Mouse (Mus musculus): ENCODE measurements around the gene Cmas. TPM values are rescaled to one million over a fixed set of nuclear protein-coding genes. Genes with fewer than 3 reads are reported as not detected.
A peak's percentile ranks its signal among the peaks of the same experiment; 100 is the strongest.

Gene Cmas
- total RNA-seq, 4 experiments from 2014 or later: 97.9 to 106 (median 101) TPM

DNA sequence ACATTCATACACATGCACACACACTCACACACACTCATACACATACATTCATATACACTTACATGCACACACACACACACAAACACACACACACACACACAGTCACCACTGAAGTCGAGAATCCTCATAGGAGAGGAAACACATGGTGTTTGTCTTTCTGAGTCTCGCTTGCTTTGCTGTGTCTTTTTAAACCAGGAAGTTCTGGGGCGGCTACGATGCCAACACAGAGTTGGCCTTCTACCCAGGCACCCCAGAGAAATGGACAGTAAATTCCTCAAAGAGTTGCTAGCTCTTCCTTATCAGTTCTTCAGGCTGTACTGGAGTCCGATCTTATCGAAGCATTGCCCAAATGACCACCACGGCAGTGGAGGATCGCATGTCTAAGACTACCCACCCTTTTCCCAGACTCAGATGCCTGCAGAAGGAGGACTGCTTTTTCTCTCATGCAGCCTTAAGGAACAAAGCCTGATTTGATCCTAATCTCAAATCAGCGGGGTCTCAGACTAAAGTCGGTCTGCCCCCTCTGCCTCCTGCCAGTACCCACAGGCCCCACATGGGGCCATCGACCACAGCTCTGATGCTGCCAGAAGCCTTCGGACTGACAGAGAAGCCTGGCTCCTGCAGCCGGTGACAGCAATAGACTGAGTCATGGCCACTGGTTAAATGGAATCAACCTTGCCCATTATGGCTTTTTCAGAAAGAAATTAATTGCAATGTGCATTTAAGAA is 35.9 kb downstream of the Cmas start:
- no peak for DNase-seq (ENCODE audit: low spot score in 2 of 2)

DNA sequence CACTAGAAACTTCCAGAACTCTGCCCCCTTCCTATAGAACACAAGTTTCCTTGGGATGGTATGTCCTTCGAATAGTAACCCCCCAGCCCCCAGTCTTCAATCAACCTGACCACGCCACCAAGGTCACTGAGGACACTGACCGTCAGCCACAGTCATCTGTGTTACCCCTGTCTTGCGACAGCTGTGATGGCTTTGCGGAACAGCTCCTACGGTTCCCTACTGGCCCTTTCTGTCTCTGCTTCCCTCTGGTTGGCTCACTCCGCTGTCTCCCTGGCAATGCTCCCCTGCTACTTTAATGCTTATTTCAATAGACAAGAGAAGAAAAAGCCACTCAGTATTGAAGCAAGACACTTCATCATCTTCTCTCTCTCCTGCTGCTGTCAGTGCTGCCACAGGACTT is 37.0 kb downstream of the Cmas start:
- no peak for DNase-seq (ENCODE audit: low spot score in 2 of 2)

DNA sequence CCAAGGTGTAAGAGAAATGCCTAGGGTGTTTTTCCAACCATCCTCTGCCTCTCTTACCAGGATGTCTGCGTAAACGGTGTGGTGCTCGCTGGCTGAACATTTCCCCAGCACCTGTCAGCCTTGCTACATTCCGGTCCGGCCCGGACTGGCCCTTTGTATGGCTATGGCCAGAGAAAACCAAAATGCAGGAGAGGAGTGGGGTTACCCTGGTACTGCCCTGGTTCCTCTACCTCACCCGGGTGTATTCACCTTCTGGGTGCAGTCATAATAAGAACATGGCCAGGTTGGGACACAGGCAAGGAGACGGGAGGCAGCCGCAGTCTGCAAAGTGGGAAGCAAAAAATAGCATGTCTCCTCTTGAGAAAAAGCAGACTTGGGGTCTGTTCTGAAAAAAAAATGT is 38.6 kb downstream of the Cmas start:
- DNase-seq (ENCODE audit: low spot score in 2 of 2): no peak

DNA sequence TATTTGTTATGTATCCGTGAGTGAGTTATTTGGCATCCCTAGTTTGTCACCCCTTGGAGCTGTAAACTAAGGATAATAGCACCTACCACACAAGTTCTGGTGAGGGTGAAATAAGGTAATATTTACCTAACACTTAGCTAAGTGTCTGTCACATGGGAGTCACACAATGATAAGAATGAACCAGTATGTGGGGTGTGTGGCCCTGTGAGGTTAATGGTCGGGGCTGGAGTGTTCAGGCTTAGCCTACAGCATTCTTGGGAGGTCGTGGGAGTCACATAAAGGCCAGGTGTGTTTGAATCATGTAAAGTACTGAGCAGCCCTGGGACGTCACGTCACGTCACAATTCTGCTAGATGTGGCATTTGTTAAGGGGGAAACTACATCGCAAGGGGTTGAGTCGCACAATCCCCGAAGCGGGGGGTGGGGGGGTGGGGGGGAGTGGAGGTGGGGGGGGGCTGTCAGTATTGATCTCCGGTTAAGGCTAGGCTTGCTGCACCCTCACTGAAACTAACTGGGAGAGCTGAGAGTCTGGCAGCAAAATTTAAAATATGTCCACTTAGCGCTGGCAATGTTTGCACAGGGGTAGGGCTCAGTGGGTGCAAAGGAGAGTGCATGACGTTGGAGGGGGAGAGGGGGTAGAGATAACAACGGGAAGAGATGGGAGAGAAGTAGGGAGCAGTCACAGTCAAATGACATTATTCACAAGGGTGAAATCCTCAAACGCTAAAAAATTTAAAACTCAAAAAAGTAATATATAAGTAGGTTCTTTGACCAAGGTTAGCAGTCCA is 39.4 kb downstream of the Cmas start:
- DNase-seq (ENCODE audit: low spot score in 2 of 2): no peak

DNA sequence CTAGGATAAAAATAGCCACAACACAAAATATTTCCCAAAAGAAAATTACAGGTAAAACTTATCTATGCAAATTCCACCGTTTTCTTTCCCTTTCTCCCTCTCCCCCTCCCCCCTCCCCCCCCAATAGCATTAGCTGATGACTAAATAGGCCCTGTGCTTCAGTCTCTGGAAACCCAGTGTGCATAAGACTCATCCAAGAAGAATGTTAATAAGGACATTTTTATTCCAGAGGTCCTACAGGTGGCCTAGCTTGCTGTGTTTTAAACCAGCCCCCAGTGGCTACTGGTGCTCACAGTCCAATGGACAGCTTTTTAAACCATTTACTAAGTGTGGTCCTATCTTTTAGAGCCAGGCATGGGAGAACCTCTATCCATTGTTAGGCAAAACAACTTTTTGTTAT is 41.5 kb downstream of the Cmas start:
- DNase-seq (ENCODE audit: low spot score in 2 of 2): no peak

DNA sequence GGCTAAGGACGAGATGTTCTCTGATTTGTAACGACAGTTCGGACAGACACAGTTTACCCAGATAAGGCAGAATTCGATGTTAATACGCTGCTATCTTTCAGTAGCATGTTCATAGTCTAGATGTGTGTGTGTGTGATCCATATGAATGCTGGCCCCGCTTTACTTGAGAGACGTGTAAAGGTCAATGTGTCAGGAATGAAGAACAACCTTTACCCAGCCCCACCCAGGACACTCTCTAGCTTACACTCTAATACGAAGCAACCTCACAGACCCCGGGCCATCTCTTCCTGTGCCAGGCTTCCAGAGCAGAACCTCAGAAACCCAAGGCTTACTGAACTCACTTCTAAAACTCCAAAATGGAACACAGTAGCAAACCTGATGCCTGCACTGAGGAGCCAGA is 42.4 kb downstream of the Cmas start:
- no peak for DNase-seq (ENCODE audit: low spot score in 2 of 2)

DNA sequence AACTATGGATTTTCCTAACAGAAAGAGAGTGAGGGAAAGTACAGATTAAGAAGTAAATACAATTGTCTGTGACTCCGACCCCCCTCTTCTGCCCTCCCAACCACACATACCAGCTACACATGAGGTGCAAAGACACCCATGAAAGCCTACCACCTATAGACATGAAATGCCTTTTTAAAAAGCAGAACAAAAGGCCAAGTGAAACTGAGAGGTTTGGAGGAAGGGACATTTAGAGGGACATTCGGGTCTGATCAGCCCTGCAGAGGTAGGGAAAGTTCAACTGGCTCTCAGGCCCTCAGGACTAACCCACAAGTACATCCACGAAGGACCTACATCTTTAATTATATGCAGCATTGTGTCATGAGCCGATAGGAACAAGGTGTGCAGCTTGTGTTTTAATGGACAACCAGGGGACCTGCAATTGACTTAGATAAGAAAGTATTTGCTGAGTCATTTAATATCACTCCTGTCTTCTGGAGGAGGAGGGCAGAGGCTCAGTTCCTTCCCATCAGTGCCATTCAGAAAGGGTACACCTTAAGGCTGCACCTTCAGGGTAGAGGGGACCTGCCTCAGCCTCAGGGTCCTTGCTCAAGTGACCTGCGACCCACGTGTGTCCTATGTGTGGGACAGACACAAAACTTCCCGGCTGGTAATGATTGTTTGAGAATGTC is 43.4 kb downstream of the Cmas start:
- no peak for DNase-seq (ENCODE audit: low spot score in 2 of 2)

DNA sequence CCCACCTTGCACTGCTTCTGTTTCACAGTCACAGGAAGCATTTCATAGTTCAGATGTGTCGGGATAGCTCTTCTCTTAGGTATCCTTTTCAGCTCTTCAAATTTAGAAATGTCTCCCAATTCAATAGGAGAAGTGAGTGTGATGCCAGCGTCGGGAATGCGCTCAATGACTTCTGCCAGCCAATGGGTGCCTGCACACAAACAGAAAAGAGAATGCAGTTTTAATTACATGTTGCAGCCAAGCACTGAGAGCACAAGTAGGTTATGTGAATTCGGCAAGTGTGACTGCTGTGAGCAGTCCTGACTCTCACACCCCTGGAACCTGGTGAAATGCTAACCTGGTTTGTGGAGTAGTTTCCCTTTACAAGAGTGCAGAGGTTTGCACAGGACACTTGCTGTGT is 45.2 kb downstream of the Cmas start:
- DNase-seq (ENCODE audit: low spot score in 2 of 2): no peak

DNA sequence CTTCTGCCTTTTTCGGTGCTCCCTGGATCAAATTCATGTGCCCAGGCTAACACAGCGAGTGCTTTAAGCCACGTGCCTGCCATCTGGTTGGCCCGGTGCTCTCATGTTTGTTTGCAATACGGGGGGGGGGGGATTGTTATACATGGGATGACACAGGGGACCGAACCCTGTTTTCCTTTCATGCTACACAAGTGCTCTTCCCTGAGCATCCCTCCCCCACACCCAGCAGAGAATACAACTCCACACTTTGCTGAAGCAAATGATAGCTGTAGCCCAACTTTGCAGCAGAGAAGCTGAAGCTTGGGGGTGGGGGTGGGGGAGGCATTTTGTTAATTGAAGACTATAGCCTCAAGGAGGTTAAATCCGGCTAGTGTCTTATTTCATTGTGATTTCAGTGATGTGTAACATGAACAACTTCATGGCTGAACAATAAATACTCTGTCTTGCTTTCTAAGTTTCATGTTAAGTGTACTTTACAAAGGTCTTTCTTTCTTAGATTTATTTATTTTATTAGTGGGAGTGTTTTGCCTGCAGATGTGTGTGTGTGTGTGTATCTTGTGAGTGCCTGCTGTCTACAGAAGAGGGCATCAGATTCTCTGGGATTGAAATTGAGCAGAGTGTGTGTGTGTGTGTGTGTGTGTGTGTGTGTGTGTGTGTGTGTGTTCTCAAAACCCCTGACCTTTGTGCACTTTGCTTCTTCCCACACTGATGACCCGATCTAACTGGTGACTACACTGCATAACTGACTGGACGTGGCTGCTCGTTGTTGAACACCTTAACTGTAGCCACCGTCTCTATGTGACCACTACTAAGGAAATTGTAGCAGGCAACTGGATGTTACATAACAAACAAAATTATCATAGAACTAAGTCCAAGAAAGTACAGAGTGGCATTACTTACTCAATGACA is 46.4 kb downstream of the Cmas start:
- DNase-seq (ENCODE audit: low spot score in 2 of 2): no peak

DNA sequence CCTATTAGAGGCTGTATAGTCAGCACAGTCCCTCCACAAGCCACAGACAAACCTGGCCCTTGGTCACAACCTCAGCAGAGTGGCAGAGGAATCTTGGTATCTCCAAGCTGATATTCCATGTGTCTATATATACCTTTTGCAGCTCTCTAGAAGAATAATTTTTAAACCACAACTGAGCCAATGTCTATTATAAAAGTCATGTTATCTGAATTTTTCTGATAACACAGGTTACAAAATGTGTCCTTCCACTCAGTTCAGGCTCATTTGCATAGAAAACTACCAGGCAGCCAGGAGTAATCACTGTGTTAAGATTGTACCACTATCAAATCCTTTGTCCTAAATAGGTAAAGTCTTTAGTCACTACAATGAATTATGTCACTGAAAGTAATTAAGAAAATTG is 47.9 kb downstream of the Cmas start, which contains the start of gene Sult6b2:
Gene Sult6b2 (minus strand): TSS at position 101 of the 400 bp plus-strand sequence.
- no peak for DNase-seq (ENCODE audit: low spot score in 2 of 2)

DNA sequence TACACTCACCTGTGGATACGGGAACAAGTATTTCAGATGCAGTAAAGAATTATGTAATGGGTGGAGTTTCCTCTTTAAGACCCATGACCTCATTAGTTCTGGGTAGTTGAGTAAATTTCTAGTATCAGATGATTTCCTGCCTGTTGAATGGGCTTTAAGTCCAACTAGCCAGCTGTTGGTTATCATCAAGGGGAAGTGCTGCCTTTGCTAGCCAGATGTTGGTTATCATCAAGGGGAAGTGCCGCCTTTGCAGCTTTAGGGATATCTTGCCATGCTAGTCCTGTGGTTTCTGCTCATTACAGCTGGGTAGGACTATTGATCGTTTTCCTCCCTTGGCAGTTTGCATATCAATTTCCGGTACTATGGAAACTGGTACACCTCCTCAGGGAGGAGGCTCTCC is 49.8 kb downstream of the Cmas start:
- DNase-seq (ENCODE audit: low spot score in 2 of 2): no peak

DNA sequence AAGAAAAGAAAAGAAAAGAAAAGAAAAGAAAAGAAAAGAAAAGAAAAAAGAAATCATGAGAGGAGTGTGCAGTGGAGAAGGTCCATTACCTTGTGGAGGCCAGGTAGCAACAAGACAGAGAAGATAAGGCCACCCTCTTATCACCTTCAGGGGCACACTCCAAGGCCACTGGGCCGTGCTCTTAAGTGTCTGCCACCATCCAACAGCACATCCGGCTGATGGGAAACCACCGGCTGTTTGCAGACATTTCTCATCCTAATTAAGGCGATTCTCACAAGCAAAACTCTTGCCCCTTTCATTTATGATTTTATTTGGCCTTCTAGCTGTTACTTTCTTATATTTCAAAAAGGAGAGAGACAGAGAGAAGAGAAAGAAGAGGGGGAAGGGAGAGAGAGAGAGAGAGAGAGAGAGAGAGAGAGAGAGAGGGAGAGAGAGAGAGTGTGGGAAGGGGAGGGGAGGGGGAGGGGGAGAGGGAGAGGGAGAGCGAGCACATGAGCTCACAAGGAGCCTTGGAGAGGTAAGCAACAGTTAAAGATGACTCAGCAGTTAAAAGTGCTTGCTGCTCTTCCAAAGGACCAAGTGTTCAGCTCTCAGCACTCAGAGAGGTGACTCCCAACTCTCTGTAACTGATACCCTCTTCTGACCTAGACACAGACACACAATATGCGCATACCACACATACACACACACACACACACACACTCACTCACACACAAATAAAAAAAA is 53.0 kb downstream of the Cmas start:
- DNase-seq (ENCODE audit: low spot score in 2 of 2): no peak

DNA sequence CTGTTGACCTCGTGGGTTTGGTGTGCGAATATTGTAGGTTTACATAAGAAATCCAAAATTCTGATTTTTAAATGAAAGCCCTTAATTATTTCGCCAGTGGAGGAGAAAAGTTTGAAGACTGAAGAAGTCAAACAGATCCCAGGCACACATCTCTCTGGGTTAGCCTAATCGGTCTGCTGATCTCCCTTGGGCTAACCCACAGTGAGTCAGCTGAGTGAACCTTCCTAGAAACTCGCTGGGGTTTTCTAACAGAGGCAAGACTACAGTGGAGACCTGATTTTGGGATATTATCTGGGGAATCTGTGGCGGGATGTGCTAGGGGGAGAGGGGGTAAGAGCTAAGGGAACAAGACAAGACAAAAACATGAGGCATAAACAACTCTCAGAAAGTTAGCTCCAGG is 53.8 kb downstream of the Cmas start:
- DNase-seq (ENCODE audit: low spot score in 2 of 2): no peak

DNA sequence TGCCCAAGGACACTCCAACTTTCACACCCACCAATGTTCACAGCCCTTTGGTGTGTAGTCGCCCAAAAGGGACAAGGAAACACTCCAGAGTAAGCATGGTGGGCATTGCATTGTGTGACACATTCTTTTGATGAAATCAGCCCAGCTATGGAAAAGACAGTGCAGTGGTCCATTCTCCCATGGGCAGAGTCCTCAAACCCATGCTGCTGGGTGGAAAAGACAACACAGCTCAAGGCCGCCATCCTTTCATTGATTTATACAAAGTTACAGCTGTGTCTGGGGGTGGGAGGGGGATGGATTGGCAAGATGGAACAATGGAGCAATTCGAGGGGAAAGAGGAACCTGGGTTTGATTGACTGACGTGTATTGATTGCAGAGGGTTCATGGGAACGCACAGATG is 56.5 kb downstream of the Cmas start:
- no peak for DNase-seq (ENCODE audit: low spot score in 2 of 2)

DNA sequence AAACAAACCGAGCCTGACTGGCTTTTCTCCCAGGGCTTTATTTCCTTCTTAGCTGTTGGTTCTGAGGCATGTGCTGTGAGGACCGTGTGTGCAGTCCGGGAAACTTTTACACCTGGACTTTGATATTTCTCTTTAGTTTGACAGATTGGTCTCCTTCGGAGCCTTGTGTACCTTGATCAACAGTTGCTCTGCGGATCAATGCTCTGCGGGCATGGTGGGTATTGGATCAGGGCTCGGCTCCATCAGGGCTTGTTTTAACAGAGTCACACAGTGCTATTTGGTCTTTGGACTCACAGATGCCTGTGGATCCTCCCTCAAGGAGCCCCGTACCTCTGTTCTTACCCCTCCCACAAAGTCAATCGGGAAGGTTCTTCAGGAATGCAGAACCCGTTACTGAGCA is 57.5 kb downstream of the Cmas start:
- no peak for DNase-seq (ENCODE audit: low spot score in 2 of 2)

DNA sequence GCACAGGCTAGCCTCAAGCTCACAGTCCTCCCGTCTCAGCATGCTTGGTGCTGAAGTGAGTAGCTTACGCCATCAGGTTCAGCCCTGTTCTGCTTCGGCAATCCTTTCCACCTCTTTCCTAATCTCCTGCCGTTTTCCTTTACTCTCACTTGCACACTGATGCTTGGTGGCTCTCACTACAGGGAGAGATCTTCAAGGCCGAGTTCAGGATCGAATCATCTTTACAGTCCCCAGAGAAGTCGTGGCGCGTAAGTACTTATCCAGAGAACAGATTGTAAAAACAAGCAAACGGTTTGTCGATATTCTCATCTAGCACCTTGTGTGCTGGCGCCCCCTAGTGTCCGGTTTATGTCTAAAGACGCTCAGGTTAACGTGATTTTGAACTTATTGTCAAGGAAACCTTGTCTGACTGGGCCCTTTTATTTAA is 58.0 kb downstream of the Cmas start:
- peak; percentile 72 to 91 for DNase-seq (ENCODE audit: low spot score in 2 of 2)

DNA sequence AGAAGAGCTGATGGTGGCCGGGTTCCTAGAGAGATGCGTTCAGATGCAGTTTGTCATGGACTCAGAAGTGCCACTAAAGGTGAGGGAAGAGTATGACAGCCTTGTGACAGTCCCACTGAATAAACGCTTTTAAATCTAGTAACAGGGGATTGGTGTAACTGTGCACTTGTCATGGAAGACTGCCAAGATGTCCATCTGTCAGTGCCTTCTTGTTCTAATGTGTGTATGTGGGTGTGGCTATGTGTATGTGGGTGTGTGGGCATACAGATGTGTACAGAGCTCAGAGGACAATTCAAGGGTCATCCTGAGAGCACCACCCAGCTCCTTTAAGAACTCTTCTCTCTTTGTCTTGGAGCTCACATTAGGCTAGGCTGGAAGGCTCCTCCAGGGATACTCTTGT is 59.0 kb downstream of the Cmas start:
- no peak for DNase-seq (ENCODE audit: low spot score in 2 of 2)

DNA sequence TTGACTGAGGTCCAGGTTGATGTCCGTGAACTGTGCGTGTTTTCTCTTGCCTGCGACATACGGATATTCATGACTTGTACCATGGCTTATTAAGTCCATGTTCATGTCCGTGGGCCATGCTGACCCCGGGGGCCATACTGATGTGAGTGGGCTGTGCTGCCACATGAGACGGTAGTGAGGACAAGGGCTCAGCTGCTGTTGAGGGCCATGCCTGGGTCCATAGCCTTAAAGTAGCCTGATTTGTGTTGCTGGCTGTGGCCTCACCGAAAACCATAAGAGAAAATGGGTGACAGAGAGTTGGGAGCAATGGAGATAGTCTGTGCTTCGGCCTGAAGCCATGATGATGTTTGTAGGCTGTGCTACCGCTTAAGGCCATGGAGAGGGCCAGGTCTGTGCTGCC is 61.8 kb downstream of the Cmas start:
- no peak for DNase-seq (ENCODE audit: low spot score in 2 of 2)

DNA sequence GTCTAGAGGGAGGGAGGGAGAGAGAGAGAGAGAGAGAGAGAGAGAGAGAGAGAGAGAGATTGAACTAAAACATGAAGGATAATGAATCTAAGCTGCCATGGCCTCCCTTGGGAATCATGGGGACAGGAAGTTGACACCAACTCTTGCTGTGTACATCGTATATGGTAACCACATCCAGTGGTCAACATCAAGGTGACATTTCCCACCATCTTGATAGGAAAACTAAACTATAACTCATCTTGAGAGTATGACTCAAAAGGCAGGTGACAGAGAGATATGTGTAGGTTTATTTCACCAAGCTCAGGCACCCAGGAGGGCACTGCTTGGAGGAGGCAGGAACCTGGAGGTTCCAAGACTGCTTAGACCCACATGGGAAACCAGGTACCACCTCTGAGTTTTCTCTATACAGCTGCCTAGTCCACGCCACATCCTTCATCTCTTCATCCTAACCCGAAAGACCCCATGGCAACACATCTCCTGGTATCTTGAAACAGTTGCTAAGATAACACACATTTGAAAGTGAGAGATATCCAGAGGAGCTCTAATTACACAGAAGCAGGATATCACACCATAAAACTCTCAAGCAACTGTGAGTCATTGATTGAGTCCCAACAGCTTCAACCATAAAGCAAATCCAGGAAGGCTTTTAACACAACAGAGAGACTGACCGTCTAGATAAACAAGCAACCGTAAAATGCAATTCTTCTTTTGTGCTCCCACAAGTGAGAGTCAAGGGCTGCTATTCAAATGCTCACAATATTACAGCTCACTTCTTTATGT is 66.7 kb downstream of the Cmas start:
- DNase-seq (ENCODE audit: low spot score in 2 of 2): no peak
